Mouse (Mus musculus) thymus, postnatal 36 days (tissue): ENCODE data around the gene Ddit4l.
"Not testable (repeated sequence)": the region's sequence is repeated elsewhere in the genome, so short reads cannot be mapped to it uniquely, and the experiment has no call there.

Experiments
- DNase-seq, 2 experiments: peaks; one replicate each; pipeline ENCODE4 v3.0.0; 2022; ENCODE audit warnings: mixed read lengths in 2 of 2

The Ddit4l gene

GRCm38 (mm10) chr3:137647427-137648100 is 26.2 kb downstream of the Ddit4l start:
- DNase-seq: no peak

- DNase-seq: no peak
Observed at GRCm38 (mm10) chr3:137649112-137649511, 27.7 kb downstream of the Ddit4l start.

- DNase-seq: no peak
Observed at GRCm38 (mm10) chr3:137652853-137653252, 31.4 kb downstream of the Ddit4l start.

- not testable (repeated sequence) for DNase-seq
Observed at GRCm38 (mm10) chr3:137671224-137671623, 49.8 kb downstream of the Ddit4l start, which contains the start of gene Gm21962. Gene Gm21962, plus strand, starts transcription at chr3:137671524.
